Mouse (Mus musculus): ENCODE data around the gene Gar1.

GRCm38 (mm10) chr3:129879131-129879757 is 48.0 kb upstream of the Gar1 start:
- TF ChIP-seq CTCF (IDR thresholded peaks at IDR 0.05; ENCODE audit: low read depth) (no peak), EP300 (optimal IDR thresholded peaks at IDR 0.05) (no peak)
